Mouse (Mus musculus) heart, postnatal 0 days (tissue): Measurements from ENCODE around the gene Ugt1a6a.

Experiments used
- CTCF ChIP-seq: IDR thresholded peaks from 2 replicates; pipeline ENCODE4 v1.5.1; 2016; ENCODE audit warnings: antibody characterized with exemption, control low read depth, low read depth
- EP300 ChIP-seq: IDR thresholded peaks from 2 replicates; pipeline ENCODE4 v1.6.1; 2016; ENCODE audit warnings: antibody characterized with exemption, low read depth

DNA sequence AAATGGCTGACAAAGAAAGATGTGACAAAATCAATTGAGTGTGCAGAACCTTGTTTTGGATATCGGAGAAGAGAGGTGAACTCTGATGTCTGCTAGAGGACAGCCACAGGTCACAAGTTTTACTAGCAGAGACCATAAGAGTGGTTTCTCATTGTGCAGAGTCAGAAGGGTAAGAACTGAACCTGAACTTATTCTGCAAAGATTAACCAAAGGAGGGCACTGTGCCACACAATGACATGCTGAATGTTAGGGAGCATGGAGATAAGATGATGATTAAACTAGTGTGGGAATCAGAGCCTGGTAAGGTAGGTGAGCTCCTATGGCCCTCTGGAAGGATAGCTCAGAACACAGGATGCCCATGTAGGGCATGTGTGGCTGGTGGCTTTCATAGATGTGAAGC, 61.1 kb downstream of the Ugt1a6a start:
- TF ChIP-seq CTCF (no peak), EP300 (no peak)
